Mouse (Mus musculus): ENCODE data around the gene Rexo5. TPM values are rescaled to one million over a fixed set of nuclear protein-coding genes. Genes with fewer than 3 reads are reported as not detected.

The Rexo5 gene
- total RNA-seq (2021) = 8.6 and 9.4 TPM in 2 replicates
- long read RNA-seq, partial matches to known transcripts = 0 of 3 reads
- long read RNA-seq, other reads (novel, unspliced or antisense) = 3 of 3 reads

DNA sequence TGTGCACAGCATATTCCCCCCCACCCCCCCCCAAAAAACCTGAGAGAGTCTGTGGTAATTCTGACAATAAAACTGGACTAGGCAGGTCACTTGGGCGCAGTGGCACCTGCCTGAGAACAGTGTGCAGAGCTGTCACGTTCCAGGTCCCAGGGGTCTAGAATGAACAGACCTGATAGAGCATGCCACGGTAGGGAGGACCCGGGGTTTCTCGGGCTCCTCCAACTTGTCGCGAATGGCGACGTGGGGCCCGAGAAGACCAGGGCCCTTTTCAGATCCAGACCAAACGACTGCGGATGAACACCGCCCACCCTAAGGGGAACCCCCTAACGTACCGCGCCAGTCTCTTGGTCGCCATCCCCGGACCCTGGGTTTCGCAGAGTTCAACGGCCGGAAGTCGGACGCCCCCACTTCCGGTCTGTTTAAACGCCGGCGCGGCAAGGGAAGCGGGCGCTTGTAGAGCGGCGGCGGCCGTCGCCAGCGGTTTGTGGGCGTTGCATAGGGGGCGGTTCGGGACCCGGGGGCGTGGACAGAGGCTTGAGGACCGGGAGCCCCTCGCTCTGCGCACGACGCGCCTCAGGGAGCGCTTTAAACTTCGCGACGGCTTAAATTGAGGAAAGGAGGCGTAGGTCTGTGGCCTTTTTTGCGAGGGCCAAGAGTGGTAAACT is at the start of gene Rexo5, which contains the start of gene Eri2:
TSS of gene Rexo5 (plus strand) at position 421 of the 665 bp plus-strand sequence.
TSS of gene Eri2 (minus strand) at position 473 of the 665 bp plus-strand sequence.
- peak; percentile 89 for DNase-seq

DNA sequence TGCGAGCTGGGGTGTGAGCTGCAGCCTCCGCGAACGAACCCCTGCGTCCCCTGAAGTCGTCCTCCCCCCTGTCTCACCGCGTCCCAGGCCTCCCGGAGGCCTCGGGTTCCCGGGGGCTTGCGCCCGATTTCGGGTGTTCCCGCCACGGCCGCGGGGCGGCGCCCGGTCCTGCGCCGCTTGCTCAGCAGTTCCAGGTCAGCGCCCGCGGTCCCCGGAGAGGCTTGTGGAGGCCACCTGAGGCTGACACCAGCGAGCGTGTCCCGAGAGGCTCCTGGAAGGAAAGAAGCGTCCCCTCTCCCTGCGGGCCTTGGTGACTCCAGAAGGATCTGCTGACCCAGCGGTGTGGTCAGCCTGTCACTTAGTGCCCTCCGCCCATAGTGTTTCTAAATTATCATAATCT is 49.5 kb upstream of the Rexo5 start:
- DNase-seq = peak; percentile 37

DNA sequence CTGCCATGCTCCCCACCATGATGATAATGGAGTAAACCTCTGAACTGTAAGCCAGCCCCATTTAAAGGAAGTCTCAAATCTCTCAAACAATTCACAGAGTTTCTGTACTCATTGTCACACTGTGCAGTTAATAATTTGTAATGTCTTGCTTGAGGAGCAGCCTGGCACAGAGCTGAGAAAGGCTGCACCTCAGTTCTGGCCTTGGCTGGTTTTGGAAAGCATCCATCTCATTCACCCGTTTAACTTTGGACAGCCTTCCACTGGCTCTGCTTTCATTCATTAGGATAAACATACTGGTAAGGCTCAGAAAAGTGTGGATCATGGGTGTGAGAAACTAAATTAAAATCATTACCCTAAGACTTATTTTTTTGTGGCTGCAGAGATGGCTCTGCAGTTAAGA is 47.9 kb upstream of the Rexo5 start:
- no peak for DNase-seq

DNA sequence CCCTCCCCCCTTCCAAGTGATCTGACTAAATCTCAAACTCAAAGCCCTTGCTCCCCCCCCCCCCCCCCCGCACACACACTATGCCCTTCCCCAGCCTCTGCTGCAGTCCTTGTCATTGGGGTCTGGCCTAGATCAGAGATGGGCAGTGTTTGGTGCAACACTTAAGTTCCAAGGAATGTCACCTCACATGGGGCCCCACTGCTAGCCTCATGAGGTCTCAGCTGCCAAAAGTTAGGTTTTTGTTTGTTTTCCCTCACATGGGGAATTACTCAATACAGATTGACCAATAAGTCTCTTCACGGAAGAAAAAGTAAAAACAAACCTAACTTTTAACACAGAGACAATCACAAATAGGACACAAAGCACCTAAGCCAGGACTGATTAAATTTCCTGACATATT is 45.0 kb upstream of the Rexo5 start:
- no peak for DNase-seq

DNA sequence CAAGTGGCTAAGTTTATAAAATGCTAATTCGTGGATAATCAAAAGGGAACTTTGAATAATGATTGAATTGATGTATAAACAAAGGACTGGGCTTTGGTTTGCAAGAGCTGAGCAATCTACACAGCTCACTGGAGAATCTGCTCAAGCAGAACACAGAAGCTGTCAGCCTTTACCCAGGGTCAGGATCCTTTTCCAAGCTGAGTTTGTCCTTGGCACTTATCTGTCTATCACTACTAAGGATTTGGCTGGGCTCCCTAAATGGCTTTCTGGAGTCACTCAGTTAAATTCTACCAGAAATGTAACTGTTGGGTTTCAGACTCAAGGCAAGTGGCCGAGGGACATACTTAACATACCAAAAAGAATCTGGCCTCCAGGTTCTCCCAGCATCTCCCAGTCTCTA is 43.9 kb upstream of the Rexo5 start:
- no peak for DNase-seq

DNA sequence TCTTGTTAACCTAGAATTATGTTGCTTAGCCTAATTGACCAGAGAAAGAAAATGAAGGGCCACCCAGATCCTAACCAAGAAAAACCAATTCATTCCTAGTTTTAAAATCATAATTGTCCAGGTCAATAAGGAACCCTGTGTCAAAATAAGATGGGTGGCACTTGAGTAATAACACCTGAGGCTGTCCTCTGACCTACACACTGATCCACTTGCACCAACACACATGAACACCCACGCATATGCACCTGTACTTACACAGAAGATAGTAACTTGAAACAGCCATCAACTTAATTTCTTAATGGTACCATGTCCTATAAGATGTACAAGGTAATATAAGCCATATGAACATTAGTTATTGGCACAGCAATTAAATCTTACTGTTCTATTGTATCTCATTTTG is 40.1 kb upstream of the Rexo5 start:
- no peak for DNase-seq

DNA sequence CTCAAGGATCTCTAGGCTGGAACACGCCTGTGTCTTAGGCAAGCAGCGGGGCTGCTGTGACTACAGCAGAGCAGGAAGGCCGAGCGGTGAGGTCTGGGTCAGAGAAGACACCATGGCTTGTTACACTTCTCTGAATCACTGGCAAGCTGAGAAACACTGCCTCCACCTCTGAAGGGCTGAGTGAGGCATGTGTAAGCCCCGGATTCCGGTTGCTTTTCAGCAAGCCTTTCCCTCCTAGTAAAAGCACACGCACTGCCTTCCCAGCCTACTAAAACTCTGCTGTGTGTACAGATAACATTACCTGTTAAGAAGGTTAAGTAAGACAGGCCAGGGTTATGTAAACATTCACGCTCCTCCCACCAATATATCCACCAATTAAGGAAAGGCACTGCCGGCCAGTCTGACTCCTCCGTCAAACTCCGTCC is 33.3 kb upstream of the Rexo5 start, which contains the start of gene Acsm3:
TSS of gene Acsm3 (plus strand) at position 397 of the 425 bp plus-strand sequence.
- peak; percentile 24 for DNase-seq

DNA sequence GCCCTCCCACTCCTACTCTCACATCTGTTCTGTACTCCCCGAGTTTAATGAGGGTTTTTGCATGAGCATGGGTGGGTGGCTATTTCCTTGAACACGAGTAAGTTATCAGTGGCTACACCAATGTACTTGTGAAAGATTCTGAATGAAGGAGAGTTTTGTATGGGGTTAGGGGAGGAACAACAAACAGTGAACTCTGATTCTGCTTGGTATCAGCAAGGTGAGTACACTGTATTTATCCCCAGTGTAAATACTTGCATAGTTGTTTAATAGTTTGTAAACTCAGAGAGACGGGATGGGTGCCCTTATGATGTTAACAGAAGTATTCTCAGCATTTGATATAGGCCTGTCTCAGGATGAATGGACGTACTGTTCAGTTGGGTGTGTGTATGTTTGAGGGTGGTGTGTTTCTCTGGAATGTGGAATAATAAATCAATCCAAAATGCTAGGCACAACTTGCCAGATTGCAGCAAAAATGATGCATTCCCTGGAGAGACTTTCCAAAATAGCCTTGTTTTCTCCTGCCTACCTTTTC is 31.6 kb upstream of the Rexo5 start:
- DNase-seq = no peak

DNA sequence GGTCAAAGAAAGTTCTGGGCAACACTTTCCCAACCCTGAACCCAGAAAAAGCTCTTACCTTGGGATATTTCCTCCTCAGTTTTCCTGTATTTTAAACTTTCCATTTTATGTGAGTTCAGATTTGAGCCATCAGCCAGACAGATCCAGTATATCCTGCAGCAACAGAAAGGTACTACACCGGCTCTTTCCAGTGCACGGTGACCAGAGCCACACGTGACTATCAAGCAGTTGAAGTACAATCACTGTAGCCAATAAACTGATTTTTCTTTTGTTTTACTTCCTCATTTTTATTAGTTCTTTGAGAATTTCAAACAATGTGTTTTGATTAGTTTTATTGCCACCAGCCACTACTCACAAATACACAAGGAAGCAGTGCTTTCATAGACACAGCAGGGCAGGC is 29.4 kb upstream of the Rexo5 start:
- DNase-seq = no peak

DNA sequence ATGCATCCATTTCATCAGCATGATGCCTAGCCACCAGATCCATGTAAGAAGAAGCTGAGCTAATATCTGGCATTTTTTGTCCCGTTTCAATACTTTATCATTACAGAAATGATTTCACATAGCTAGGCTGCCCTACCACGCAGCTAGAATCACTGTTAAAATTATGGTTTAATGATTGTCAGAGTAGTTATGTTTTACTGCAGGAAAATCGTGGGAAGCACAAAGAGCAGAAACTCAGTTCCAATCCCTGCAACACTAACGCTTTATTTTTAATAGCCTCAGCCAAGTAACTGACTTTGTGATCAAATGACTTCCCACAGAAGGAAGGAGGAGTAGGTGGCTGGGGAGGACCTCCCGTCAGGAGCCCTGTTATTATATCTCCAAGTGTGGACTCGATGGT is 26.8 kb upstream of the Rexo5 start:
- no peak for DNase-seq

DNA sequence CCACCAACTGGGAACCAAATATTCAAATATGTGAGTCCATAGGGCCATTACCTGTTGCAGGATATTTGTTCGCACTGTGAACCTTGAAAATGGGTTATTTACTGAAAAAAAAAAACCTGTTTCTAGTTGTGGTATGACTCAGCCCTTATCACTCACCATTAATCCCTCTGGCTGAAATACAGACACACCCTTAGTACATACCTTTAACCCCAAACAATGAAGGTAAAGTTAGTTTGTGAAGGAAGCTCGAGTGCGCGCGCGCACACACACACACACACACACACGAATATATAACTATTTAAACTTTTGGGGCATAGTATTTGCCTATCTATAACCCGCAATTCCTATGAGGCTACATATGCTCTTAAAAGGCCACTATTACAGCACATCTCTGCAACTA is 23.9 kb upstream of the Rexo5 start:
- DNase-seq = no peak

DNA sequence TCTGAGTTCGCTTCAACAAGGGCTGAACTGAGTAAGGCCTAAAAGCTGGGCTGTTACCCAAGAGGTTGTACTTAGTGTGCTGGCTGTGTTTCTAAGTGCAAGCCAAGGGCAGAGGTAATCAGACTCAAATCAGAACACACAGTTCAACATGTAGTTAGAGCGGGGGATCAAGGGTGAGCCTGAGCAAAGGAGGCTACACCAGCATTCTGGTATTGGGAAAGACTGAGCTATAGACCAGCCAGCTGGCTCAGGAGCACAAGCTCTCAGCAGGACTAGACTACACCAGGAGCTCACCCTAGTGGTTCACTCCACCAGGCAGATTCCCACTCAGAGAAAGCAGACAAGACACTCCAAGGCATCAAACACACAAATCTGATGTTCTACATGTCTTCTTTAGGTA is 10.4 kb upstream of the Rexo5 start:
- peak; percentile 4 for DNase-seq

DNA sequence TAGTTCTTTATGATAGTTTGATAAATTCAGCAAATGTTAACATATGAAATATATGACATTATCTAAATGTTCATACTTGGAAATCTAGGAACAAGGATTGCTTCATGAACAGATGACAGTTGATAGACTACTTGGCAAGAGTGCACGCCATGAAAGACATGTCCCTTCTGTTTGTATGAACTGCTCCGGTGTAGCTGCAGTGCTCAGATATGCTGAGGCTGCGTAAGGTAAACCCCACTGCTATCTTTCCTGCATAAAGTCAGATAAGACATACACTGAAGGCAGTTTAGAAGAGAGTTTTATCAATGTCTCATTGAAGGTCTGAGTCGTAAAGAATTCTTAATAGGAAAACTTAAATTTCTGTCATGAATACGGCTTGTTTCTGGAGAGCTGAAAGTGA is 8.9 kb upstream of the Rexo5 start:
- DNase-seq = no peak

DNA sequence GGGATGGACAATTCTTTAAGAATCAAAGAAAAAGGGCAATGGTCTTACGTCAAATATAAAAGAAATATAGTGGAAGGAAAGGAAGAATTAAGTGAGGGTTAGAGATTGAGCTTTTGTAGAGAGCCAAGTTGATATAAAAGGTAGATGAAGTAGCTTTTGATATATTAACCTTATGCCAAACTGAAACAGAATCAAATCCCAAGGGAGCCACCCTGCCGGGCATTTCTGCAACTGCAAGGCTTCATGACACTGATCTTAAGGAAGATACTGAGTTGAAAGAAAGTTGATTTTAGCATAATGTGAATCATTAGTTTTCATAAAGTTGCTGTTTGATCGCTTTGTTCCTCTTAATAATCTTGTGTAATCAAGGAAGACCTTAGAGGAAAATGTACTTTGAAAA is 4.8 kb upstream of the Rexo5 start:
- no peak for DNase-seq

DNA sequence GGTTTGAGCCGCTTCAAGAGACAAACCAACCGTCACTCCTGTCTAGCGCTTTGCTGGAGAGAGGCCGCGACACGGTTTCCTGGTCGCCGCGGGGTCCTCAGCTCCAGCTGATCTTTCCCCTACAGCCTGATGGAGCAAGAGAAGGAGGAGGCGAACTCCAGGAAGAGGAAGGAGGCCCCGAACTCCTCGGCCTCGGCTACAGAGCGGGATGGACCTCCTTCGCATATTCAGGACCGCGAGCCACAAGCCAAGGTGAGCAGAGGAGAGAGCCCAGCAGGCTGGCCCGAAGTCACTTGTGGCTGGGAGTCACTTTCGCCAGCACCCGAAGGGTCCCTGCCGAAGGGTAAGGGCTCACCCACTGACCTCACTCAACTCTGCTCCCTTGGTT is 439 bp downstream of the Rexo5 start:
- DNase-seq = no peak

DNA sequence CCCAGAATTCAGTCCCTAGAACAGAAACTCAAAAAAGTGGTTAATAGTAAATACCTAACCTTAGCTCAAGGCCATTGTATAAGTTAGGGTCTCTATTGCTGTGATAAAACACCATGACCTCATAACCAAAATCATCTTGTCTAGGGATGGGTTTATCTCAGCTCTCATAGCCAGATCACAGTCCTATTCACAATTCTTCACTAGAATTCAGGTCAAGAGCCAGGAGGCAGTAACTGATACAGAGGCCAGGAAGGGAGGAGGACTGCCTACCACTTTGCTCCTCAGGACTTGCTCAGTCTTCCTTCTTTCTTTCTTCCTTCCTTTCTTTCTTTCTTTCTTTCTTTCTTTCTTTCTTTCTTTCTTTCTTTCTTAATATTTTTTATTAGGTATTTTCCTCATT is 1.5 kb downstream of the Rexo5 start:
- no peak for DNase-seq

DNA sequence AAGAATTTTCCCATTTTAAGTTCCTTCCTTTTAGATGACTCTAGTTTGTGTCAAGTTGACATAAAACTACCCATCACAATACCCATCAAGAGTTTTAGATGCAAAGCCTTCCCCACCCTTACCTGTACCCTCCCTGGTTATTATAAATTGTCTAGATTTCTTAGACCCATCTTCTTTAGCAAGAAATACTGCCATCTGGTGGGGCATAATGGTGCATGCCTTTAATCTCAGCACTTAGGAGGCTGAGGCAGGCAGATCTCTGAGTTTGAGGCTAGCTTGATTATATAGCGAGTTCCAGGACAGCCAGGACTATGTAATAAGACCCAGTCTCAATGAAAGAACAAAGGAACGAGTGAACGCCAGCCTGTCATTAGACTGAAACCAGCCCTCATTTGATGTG is 6.7 kb downstream of the Rexo5 start:
- DNase-seq = no peak

DNA sequence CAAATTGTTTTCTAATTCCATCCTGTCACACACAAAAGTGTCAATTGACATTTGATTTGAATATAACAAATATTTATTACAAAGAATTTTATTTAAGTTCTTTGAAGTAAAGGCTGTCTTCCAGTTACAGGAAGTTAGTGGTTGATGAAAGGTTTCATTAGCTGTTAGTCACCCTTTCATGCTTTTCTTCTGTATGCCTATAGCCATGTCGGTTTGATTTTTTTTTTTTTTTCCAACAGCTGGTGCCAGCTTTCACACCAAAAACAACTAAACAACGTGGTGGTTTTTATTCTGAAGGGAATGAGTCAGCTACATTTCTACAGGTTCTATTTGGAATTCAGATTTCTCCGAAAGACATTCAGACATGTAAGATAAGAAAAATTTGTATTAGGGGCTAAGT is 7.2 kb downstream of the Rexo5 start:
- no peak for DNase-seq

DNA sequence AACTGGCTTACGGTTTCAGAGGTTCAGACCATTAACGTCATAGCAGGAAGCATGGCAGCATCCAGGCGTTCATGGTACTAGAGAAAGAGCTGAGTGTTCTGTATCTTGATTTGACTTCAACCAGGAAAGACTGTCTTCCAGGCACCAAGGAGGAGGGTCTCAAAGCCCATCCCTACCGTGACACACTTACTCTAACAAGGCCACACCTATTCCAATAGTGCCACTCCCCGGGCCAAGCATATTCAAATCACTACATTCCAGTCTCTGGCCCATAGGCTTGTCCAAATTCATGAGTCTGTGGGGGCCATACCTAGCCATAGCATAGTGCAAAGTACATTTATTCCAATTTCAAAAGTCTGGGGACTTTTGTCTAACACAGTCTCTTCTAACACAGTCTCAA is 13.6 kb downstream of the Rexo5 start:
- DNase-seq = no peak

DNA sequence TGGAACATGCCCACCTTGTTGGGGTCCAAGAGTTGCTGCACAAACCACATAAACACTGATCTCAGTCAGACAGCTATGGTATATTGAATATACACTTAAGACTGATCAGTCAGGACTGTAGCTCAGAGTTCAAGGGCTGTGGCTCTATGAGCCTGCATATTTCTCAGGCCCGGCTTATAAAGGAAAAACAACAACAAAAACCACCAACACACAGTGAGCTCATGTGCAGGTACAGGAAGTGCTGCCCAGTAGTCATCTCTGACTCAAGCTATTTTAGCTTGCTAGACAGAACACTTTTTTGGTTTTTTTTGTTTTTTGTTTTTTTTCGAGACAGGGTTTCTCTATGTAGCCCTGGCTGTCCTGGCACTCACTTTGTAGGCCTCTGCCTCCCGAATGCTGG is 14.9 kb downstream of the Rexo5 start:
- DNase-seq = no peak

DNA sequence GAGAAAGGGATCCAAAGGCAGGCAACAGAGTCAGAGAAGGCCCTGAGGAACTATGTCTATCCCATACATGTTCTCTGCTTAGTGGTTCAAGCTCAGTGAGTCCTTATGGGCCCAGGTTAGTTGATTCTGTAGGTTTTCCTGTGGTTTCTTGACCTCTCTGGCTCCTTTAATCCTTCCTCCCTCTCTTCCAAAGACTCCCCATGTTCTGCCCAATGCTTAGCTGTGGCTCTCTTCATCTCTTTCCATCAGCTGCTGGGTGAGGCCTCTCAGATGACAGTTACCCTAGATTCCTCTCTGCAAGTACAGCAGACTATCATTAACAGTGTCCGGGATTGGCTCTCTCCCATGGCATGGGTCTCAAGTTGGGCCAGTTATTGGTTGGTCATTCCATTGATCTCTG is 41.6 kb downstream of the Rexo5 start:
- DNase-seq = no peak

DNA sequence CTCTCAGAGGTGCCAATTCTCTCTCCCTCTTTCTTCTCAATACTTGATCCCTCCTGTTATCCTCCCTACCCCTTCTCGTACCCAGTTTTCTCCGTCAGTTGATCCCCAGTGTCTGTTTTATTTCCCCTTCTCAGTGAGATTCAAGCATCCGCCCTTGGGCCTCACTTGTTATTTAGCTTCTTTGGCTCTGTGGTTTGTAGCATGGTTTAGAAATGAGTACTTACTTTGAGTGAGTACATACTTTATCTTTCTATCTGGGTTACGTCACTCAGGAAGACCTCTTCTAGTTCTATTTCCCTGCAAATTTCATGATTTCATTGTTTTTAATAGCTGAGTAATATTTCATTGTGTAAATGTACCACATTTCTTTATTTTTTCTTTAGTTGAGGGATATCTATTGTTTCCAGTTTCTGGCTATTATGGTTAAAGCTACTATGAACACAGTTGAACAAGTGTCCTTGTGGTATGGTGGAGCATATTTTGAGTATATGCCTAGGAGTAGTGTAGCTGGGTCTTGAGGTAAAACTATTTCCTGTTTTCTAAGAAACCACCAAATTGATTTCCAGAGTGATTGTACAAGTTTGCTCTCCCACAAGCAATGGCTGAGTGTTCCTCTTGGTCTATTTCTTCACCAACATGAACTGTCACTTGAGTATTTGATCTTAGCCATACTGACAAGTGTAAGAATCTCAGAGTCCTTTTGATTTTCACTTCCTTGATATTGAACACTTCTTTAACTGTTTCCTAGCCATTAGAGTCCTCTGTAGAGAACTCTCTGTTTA is 42.4 kb downstream of the Rexo5 start:
- no peak for DNase-seq

DNA sequence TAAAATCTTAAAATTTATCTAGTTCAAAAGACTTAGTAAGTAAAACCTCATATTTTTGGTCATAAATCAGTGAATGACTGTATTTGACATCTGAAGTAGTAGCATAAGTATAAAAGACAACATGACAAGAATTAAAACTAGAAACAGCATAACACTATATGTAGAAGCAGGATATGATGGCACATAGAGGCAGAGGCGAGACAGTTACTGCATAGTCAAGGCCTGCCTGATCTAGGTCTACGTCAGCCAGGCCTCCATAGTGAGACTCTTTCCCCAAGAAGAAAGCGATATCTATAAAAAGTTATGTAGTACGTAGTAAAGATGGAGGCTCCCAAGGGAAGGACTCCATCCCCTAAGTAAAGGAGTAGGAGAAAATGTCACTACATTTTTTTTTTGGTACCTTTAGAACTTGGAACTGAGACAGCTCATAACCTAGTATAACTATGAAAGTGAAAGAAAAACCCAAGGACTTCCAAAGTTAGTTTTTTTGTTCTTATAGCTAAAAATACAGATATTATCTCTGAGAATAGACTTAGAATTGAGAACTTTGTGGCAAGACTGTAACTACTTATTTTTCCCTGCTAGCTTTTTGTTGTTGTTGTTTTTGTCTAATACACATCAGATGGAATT is 48.1 kb downstream of the Rexo5 start:
- DNase-seq = no peak

Measured in adrenal gland, postnatal 25 days (tissue).